Mouse (Mus musculus): Measurements from ENCODE around the gene Spata1. TPM values are rescaled to one million over a fixed set of nuclear protein-coding genes. Genes with fewer than 3 reads are reported as not detected.
"Not testable (repeated sequence)": the region's sequence is repeated elsewhere in the genome, so short reads cannot be mapped to it uniquely, and the experiment has no call there.

Spata1 gene
- polyA plus RNA-seq, 1 experiment from 2014 or later, result 4.7 TPM

GRCm38 (mm10) chr3:146434686-146435085, 64.9 kb downstream of the Spata1 start:
- 92% methylated on average over 8 of the region's 8 CpGs for WGBS
- peaks cover 56% of the 10 kb centered on the region for H3K36me3 ChIP-seq
- ATAC-seq (ENCODE audit: insufficient number of reproducible peaks, low FRiP score, low TSS enrichment, low read depth), result no peak

DNA sequence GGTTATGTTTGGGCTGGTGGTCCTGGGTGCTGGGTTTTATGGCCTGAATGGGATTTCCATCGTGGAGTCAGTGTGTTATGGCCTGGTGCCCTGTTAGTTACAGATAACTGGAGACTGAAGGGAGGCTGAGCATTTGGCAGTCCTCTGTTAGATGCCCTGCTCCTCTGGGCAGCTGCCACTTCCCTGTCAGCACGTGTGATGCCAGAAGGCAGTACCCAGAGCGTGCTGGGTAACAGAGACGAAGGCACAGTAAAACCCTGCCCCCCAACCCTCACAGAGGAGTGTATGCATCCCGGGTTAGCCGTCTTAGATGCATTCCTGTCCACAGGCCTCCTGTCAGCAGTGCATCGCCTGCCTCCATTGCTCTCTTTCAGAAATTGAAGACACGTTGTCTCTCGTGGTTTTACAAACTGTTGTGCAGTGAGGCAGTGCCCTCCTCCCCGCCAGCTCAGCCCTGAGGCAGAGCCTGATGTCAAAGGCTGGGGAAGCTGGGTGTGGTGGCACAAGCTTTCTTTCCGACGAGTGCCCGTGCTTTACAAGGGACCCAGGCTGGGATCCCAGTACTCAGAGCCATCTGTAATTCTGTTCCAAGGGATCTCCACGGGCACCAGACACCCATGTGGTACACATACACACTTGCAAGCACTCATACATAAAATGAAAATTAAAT, 65.7 kb downstream of the Spata1 start:
- H3K9me3 ChIP-seq, result no peaks in the 10 kb centered on the region
- ATAC-seq (ENCODE audit: insufficient number of reproducible peaks, low FRiP score, low TSS enrichment, low read depth), result no peak
- no peak overlapping the region for H3K27ac ChIP-seq
- H3K27me3 ChIP-seq, result no peaks in the 10 kb centered on the region
- no peak overlapping the region for H3K9ac ChIP-seq
- H3K36me3 ChIP-seq, result peaks cover 58% of the 10 kb centered on the region
- 77% methylated on average over 14 of the region's 14 CpGs for WGBS
- H3K4me1 ChIP-seq, result no peaks in the 10 kb centered on the region
- no peak overlapping the region for H3K4me3 ChIP-seq
- H3K4me2 ChIP-seq, result no peak overlapping the region

More at GRCm38 (mm10) chr3:146434686-146435085, 64.9 kb downstream of the Spata1 start:
- Histone ChIP-seq H3K9me3 (no peaks in the 10 kb centered on the region), H3K9ac (no peak overlapping the region), H3K27me3 (no peaks in the 10 kb centered on the region), H3K4me1 (no peaks in the 10 kb centered on the region), H3K27ac (no peak overlapping the region), H3K4me2 (no peak overlapping the region), H3K4me3 (no peak overlapping the region)

DNA sequence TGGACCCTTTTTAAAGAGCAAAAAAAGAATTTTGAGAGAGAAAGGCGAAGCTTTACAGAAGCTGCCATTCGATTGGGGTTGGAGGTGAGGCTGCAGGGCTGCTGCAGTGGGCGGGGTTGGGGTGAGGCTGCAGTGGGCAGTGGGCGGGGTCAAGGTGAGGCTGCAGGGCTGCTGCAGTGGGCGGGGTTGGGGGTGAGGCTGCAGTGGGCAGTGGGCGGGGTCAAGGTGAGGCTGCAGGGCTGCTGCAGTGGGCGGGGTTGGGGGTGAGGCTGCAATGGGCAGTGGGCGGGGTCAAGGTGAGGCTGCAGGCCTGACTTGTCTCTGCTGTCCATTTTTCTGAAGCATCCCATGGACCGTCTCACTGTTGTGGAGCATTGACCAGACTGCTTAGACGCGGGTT, 66.5 kb downstream of the Spata1 start:
- H3K27ac ChIP-seq; H3K4me1 ChIP-seq; H3K9ac ChIP-seq; H3K4me3 ChIP-seq; ATAC-seq (ENCODE audit: insufficient number of reproducible peaks, low FRiP score, low TSS enrichment, low read depth); H3K27me3 ChIP-seq; H3K9me3 ChIP-seq; H3K4me2 ChIP-seq: not testable (repeated sequence)
- H3K36me3 ChIP-seq, result peaks cover 58% of the 10 kb centered on the region
- 86% methylated on average over 11 of the region's 11 CpGs for WGBS

DNA sequence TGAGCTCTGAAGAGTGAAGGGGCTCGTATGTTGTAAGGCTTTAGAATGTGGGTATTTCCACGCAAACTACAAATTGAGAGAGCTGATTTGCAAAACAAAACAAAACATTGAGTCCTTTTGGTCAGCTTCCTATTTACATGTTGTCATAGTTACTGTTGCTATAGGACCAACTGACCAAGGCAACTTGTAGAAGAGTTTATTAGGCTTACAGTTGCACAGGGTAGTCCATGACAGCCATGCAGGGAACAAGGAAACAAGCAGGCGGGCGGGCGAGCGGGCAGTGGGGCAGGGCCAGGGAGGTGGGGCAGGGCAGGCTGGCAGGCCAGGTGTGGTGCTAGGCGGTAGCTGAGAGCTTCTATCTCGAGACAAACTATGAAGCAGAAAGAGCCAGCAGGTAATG, 73.1 kb downstream of the Spata1 start:
- Histone ChIP-seq H3K27me3 (no peaks in the 10 kb centered on the region), H3K4me2 (no peak overlapping the region), H3K9ac (no peak overlapping the region), H3K4me1 (peaks cover 4% of the 10 kb centered on the region; the same call in 1 of the 2 replicates), H3K36me3 (peaks cover 57% of the 10 kb centered on the region), H3K9me3 (no peaks in the 10 kb centered on the region), H3K27ac (no peak overlapping the region), H3K4me3 (no peak overlapping the region)
- WGBS, result 85% methylated on average over 8 of the region's 8 CpGs
- ATAC-seq (ENCODE audit: insufficient number of reproducible peaks, low FRiP score, low TSS enrichment, low read depth), result no peak

DNA sequence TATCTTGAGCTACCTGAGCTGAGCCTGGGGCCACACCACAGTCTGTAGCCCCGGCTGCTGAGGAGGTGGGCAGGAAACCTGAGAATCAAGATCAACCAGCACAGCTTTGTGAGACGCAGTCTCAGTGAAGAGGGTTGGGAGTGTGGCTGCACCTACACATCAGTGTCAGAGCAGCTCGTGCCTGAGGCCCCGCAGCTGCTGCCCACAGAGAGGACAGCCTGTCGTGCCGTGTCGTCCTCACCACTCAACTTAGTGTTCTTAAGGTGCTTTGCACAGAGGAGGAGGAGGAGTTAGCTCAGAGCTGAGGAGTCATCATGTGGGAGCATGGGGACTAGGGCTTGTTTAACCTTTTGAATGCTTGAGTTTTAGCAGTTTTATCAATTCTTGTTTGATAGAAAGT, 73.7 kb downstream of the Spata1 start:
- no peak overlapping the region for H3K27ac ChIP-seq
- H3K9ac ChIP-seq, result no peak overlapping the region
- H3K4me2 ChIP-seq, result no peak overlapping the region
- no peak overlapping the region for H3K4me3 ChIP-seq
- no peak for ATAC-seq (ENCODE audit: insufficient number of reproducible peaks, low FRiP score, low TSS enrichment, low read depth)
- H3K36me3 ChIP-seq, result peaks cover 51% of the 10 kb centered on the region
- 70% methylated on average over 7 of the region's 7 CpGs for WGBS
- no peaks in the 10 kb centered on the region for H3K9me3 ChIP-seq
- H3K4me1 ChIP-seq, result peaks cover 4% of the 10 kb centered on the region; the same call in 1 of the 2 replicates
- H3K27me3 ChIP-seq, result no peaks in the 10 kb centered on the region

- Histone ChIP-seq H3K4me1 (peaks cover 4% of the 10 kb centered on the region; the same call in 1 of the 2 replicates), H3K4me2 (no peak overlapping the region), H3K36me3 (peaks cover 54% of the 10 kb centered on the region), H3K4me3 (no peak overlapping the region), H3K9me3 (no peaks in the 10 kb centered on the region), H3K9ac (no peak overlapping the region), H3K27me3 (no peaks in the 10 kb centered on the region), H3K27ac (no peak overlapping the region)
- ATAC-seq (ENCODE audit: insufficient number of reproducible peaks, low FRiP score, low TSS enrichment, low read depth), result no peak
- 67% methylated on average over 7 of the region's 7 CpGs for WGBS
These were observed 75.2 kb downstream of the Spata1 start for GRCm38 (mm10) chr3:146424306-146424900.

GRCm38 (mm10) chr3:146423710-146424109, 75.8 kb downstream of the Spata1 start:
- H3K36me3 ChIP-seq, result peaks cover 56% of the 10 kb centered on the region
- H3K4me3 ChIP-seq, result no peak overlapping the region
- no peak for ATAC-seq (ENCODE audit: insufficient number of reproducible peaks, low FRiP score, low TSS enrichment, low read depth)
- no peaks in the 10 kb centered on the region for H3K27me3 ChIP-seq
- no peaks in the 10 kb centered on the region for H3K9me3 ChIP-seq
- H3K4me2 ChIP-seq, result no peak overlapping the region
- no peak overlapping the region for H3K9ac ChIP-seq
- 86% methylated on average over 7 of the region's 7 CpGs for WGBS
- peaks cover 4% of the 10 kb centered on the region; the same call in 1 of the 2 replicates for H3K4me1 ChIP-seq
- H3K27ac ChIP-seq, result no peak overlapping the region

DNA sequence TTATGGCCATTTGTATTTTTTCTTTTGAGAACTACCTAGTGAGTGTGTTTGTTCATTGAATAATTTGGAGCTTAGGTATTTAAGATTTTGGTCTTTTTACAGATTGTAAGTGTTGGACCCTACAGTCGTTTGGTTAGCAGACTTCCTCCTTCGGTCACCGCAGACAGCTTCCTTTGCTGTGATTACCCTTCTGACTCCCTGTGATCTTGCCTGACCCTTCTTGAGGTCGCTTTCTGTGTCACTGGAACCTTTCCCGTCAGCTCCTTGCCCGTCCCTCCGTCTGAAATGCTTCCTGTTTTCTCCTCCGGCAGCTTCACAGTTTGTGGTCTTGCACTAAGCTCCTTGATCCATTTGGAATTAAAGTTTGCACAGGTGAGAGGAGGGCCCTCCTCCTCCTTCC, 77.8 kb downstream of the Spata1 start:
- H3K27ac ChIP-seq, result no peak overlapping the region
- WGBS, result 36% methylated on average over 8 of the region's 8 CpGs
- no peak overlapping the region for H3K4me2 ChIP-seq
- no peak overlapping the region for H3K9ac ChIP-seq
- H3K27me3 ChIP-seq, result no peaks in the 10 kb centered on the region
- peaks cover 47% of the 10 kb centered on the region for H3K36me3 ChIP-seq
- ATAC-seq (ENCODE audit: insufficient number of reproducible peaks, low FRiP score, low TSS enrichment, low read depth), result no peak
- peaks cover 4% of the 10 kb centered on the region; the same call in 1 of the 2 replicates for H3K4me1 ChIP-seq
- no peaks in the 10 kb centered on the region for H3K9me3 ChIP-seq
- H3K4me3 ChIP-seq, result no peak overlapping the region

GRCm38 (mm10) chr3:146419992-146420537, 79.5 kb downstream of the Spata1 start:
- Histone ChIP-seq H3K4me1 (peaks cover 4% of the 10 kb centered on the region; the same call in 1 of the 2 replicates), H3K9me3 (no peaks in the 10 kb centered on the region), H3K4me2 (no peak overlapping the region), H3K36me3 (peaks cover 44% of the 10 kb centered on the region), H3K27me3 (no peaks in the 10 kb centered on the region), H3K27ac (no peak overlapping the region), H3K9ac (no peak overlapping the region), H3K4me3 (no peak overlapping the region)
- ATAC-seq (ENCODE audit: insufficient number of reproducible peaks, low FRiP score, low TSS enrichment, low read depth), result no peak
- WGBS, result 91% methylated on average over 15 of the region's 15 CpGs

DNA sequence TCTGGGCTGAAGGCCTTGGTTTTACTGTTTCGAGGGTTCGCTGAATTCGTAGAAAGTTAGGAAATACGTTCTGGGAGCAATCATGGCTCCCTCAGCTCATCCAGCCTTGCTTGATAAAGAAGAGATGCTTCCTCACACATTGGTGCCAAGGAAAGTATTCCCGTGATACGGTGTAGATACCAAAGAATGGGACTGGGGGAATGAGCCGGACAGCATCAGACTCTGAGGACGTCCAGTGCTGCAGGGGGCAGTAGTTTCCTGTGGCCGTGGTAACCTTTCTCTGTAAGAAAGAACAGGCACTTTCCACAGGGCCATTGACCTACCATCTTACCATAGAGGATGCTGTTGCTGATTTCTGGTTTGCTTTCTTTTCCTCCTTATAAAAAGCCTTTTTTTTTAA, 80.0 kb downstream of the Spata1 start:
- Histone ChIP-seq H3K4me1 (peaks cover 3% of the 10 kb centered on the region; the same call in 1 of the 2 replicates), H3K9me3 (no peaks in the 10 kb centered on the region), H3K4me3 (no peak overlapping the region), H3K27ac (no peak overlapping the region), H3K4me2 (no peak overlapping the region), H3K27me3 (no peaks in the 10 kb centered on the region), H3K9ac (no peak overlapping the region), H3K36me3 (peaks cover 44% of the 10 kb centered on the region)
- no peak for ATAC-seq (ENCODE audit: insufficient number of reproducible peaks, low FRiP score, low TSS enrichment, low read depth)
- 91% methylated on average over 9 of the region's 9 CpGs for WGBS

- 94% methylated on average over 7 of the region's 7 CpGs for WGBS
- H3K36me3 ChIP-seq, result peaks cover 44% of the 10 kb centered on the region
These were observed 80.7 kb downstream of the Spata1 start for GRCm38 (mm10) chr3:146418901-146419300.

GRCm38 (mm10) chr3:146417873-146418272, 81.7 kb downstream of the Spata1 start:
- Histone ChIP-seq H3K4me2 (no peak overlapping the region), H3K36me3 (peaks cover 35% of the 10 kb centered on the region), H3K9ac (no peak overlapping the region), H3K9me3 (no peaks in the 10 kb centered on the region), H3K4me3 (no peak overlapping the region), H3K27me3 (no peaks in the 10 kb centered on the region), H3K4me1 (no peaks in the 10 kb centered on the region), H3K27ac (no peak overlapping the region)
- no peak for ATAC-seq (ENCODE audit: insufficient number of reproducible peaks, low FRiP score, low TSS enrichment, low read depth)
- WGBS, result 94% methylated on average over 8 of the region's 8 CpGs

More at GRCm38 (mm10) chr3:146418901-146419300, 80.7 kb downstream of the Spata1 start:
- no peaks in the 10 kb centered on the region for H3K9me3 ChIP-seq
- no peak overlapping the region for H3K9ac ChIP-seq
- H3K27me3 ChIP-seq, result no peaks in the 10 kb centered on the region
- no peak for ATAC-seq (ENCODE audit: insufficient number of reproducible peaks, low FRiP score, low TSS enrichment, low read depth)
- H3K4me2 ChIP-seq, result no peak overlapping the region
- H3K27ac ChIP-seq, result no peak overlapping the region
- no peak overlapping the region for H3K4me3 ChIP-seq
- no peaks in the 10 kb centered on the region for H3K4me1 ChIP-seq
